Mouse (Mus musculus) testis, adult 2 months (tissue): ENCODE measurements around the gene Gm42421.

Experiments
- CTCF ChIP-seq: fragments of 200-500 bp; IDR thresholded peaks from 2 replicates; pipeline ENCODE4 v1.5.1; 2012; ENCODE audit warnings: low read depth, mild to moderate bottlenecking, inconsistent platforms, low read length, moderate library complexity; ENCODE audit not compliant: control insufficient read depth, insufficient read depth, insufficient replicate concordance
- POLR2A ChIP-seq: fragments of 200-500 bp; IDR thresholded peaks from 2 replicates; pipeline ENCODE4 v1.6.1; 2012; ENCODE audit warnings: low read depth, mild to moderate bottlenecking, inconsistent platforms, low read length, moderate library complexity; ENCODE audit not compliant: control insufficient read depth

GRCm38 (mm10) chr5:143930656-143931055 is 2.7 kb downstream of the Gm42421 start:
- TF ChIP-seq CTCF (no peak), POLR2A (no peak)
